18 mouse cellular contexts compared by ENCODE assay signal in the genomic region with DNA sequence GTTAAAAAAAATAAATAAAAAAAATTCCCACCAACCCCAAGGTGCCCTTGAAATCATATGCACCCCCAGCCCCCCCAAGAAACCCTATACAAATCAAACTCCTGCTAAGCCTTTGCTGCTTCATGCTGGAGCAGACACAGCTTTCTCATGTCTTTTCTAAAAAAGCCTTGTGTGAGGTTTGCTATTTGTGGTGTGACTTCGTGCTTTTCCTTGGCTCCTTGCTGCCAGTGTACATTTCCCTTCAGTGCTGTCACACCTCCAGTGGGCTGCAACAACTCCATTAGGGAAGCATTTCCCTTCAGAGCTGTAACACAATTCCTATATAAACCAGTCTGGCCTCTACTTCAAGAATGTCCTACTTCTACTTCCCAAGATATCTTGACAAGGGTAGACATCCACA.
"Had no signal": no experiment of that assay in that cellular context is flagged by ENCODE, and none has a peak within 500 bp of the region (broad histone marks: within the 10 kb centered on the region; RNA-seq: fewer than 3 reads in every experiment).

No protein-coding gene starts in this region.

- ATAC-seq: forebrain, postnatal 0 days; hindbrain, postnatal 0 days; intestine, embryonic 16.5 days; liver, embryonic 12.5 days had no signal

- DNase-seq: forebrain, postnatal 0 days; gastrocnemius, postnatal 14 days; gastrocnemius, postnatal 36 days; heart, adult 11 months; heart, adult 2 months; heart, postnatal 14 days; heart, postnatal 36 days; kidney, adult 11 months; kidney, adult 2 months; kidney, adult 9 months; kidney, postnatal 14 days; kidney, postnatal 36 days; layer of hippocampus, adult 9-11 months; layer of hippocampus, postnatal 36 days; left cerebral cortex, postnatal 4 days had no signal
